Comparison of ENCODE assay signal across 8 mouse cellular contexts in the genomic region with DNA sequence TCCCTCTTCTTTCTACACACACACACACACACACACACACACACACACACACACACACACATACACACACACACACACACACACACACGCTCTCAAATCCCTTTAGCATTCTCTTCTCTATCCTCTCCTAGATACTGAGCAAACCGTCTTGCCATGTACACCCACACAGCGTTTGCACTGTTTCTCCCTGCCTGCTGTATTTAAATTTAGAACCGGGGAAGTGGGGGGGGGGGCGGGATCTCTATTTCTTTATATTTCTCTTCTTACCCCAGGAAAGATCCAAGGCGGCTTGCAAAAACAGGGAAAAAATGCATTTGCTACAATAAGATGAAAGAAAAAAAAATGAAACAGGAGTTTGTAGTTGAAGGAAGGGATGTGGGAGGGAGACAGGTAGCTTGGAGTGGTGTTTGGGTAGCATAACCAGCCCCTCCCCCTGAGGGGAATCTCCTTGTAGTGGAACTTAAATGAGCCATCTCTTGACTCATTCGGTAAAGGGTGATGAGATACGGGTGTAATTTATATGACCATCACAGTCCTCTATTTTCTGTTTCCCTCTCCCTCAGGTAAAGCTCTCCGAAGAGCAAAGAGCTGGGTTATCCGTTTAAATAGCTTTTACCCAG. TPM values are rescaled to one million over a fixed set of nuclear protein-coding genes. Genes with fewer than 3 reads are reported as not detected.
A peak's percentile ranks its signal among the peaks of the same experiment; 100 is the strongest.
DNase-seq lines count a peak whose midpoint lies in the region; ATAC-seq and TF ChIP-seq lines count a peak whose summit lies in the region.

No protein-coding gene starts in this region.

- H3K4me1 ChIP-seq in heart, postnatal 0 days (ENCODE audit: control insufficient read depth, insufficient read depth): peaks cover 5% of the 10 kb centered on the region; the same call in 1 of the 2 replicates
- peaks cover 28% of the 10 kb centered on the region for H3K4me1 ChIP-seq in forebrain, embryonic 13.5 days
- H3K4me1 ChIP-seq in liver, embryonic 15.5 days (replicated peaks): no peaks in the 10 kb centered on the region; the same call in 1 of the 2 replicates

- H3K27me3 ChIP-seq in heart, postnatal 0 days (ENCODE audit: control insufficient read depth, insufficient read depth, low read length): peaks cover 24% of the 10 kb centered on the region
- H3K27me3 ChIP-seq in forebrain, embryonic 13.5 days: no peaks in the 10 kb centered on the region
- H3K27me3 ChIP-seq in liver, embryonic 15.5 days: peaks cover 58% of the 10 kb centered on the region

- H3K4me3 ChIP-seq in heart, postnatal 0 days (ENCODE audit: low read depth, low read length): peak overlapping the region; percentile 64
- peak overlapping the region; percentile 88 for H3K4me3 ChIP-seq in forebrain, embryonic 13.5 days
- no peak overlapping the region for H3K4me3 ChIP-seq in liver, embryonic 15.5 days (replicated peaks)

- H3K9me3 ChIP-seq in heart, postnatal 0 days (replicated peaks; ENCODE audit: control insufficient read depth, low read length): no peaks in the 10 kb centered on the region
- H3K9me3 ChIP-seq in forebrain, embryonic 13.5 days (replicated peaks): no peaks in the 10 kb centered on the region
- H3K9me3 ChIP-seq in liver, embryonic 15.5 days (replicated peaks): no peaks in the 10 kb centered on the region

- no peak overlapping the region for H3K9ac ChIP-seq in heart, postnatal 0 days (replicated peaks; ENCODE audit: low read depth, low read length)
- peak overlapping the region; percentile 97 for H3K9ac ChIP-seq in forebrain, embryonic 13.5 days
- no peak overlapping the region for H3K9ac ChIP-seq in liver, embryonic 15.5 days

- no peak for TF ChIP-seq EP300 in heart, postnatal 0 days (IDR thresholded peaks at IDR 0.05; ENCODE audit: low read depth)

- ATAC-seq in heart, postnatal 0 days (ENCODE audit: insufficient read depth, low read depth): no peak
- peak; percentile 50 for ATAC-seq in forebrain, embryonic 13.5 days
- ATAC-seq in liver, embryonic 15.5 days (ENCODE audit: insufficient read depth): no peak
- ATAC-seq in megakaryocyte progenitor cell, adult 5-6 weeks (replicated peaks; ENCODE audit: poor library complexity): no peak

- H3K27ac ChIP-seq in heart, postnatal 0 days (ENCODE audit: low read depth): no peak overlapping the region
- H3K27ac ChIP-seq in forebrain, embryonic 13.5 days: peak overlapping the region; percentile 94
- H3K27ac ChIP-seq in liver, embryonic 15.5 days (replicated peaks): no peak overlapping the region

- H3K4me2 ChIP-seq in heart, postnatal 0 days (ENCODE audit: low read depth, low read length): peak overlapping the region; percentile 95
- H3K4me2 ChIP-seq in forebrain, embryonic 13.5 days: peak overlapping the region; percentile 69
- peak overlapping the region; percentile 66 for H3K4me2 ChIP-seq in liver, embryonic 15.5 days

- 16% methylated on average over 10 of the region's 10 CpGs for WGBS in heart, postnatal 0 days
- 8% methylated on average over 10 of the region's 10 CpGs for WGBS in forebrain, embryonic 13.5 days
- WGBS in liver, embryonic 15.5 days (ENCODE audit: insufficient replicate concordance): 13% methylated on average over 10 of the region's 10 CpGs

- no peak for TF ChIP-seq CTCF in heart, postnatal 0 days (IDR thresholded peaks at IDR 0.05; ENCODE audit: low read depth)

- no peak for DNase-seq in heart, postnatal 0 days (ENCODE audit: low spot score)
- no peak for DNase-seq in heart, postnatal 10 days
- DNase-seq in ZHBTc4 (ENCODE audit: low read depth, low spot score): peak; percentile 8
- peak; percentile 78 for DNase-seq in telencephalon, adult 2 months (ENCODE audit: low read depth, low spot score)
- DNase-seq in thymus, postnatal 0 days (ENCODE audit: low spot score): no peak

- intact Hi-C loops in heart, postnatal 10 days (cut with DNase I): loop anchor here (10.0 kb wide), 1 partner anchor 621 kb away; no protein-coding TSS in a partner anchor

- no peaks in the 10 kb centered on the region for H3K36me3 ChIP-seq in heart, postnatal 0 days (replicated peaks; ENCODE audit: control insufficient read depth, insufficient read depth, low read length)
- H3K36me3 ChIP-seq in forebrain, embryonic 13.5 days (ENCODE audit: poor library complexity, severe bottlenecking): no peaks in the 10 kb centered on the region
- H3K36me3 ChIP-seq in liver, embryonic 15.5 days (replicated peaks): no peaks in the 10 kb centered on the region

RNA-seq across cellular contexts. Expression of gene Fam171b, which starts 0.9 kb away (rescaled TPM):
- 0.19 and 0.50 TPM in 2 replicates for total RNA-seq in heart, postnatal 0 days (2014; rRNA removed; ENCODE audit: low replicate concordance)
- polyA plus RNA-seq in heart, postnatal 0 days (2015; fragmentation: Nextera tagmentation; extraction: Ambion mirVana): 0.55 and 0.67 TPM in 2 replicates
- 1 to 10 TPM; 1.9 TPM for total RNA-seq in heart, postnatal 10 days (2021)
- 47.2 and 55.0 TPM in 2 replicates for polyA plus RNA-seq in forebrain, embryonic 13.5 days (2015; fragmentation: Nextera tagmentation; extraction: Ambion mirVana)
- polyA plus RNA-seq in liver, embryonic 15.5 days (2015; fragmentation: Nextera tagmentation; extraction: Ambion mirVana): 0.25 and 0.44 TPM in 2 replicates
- not detected in 2 replicates for total RNA-seq in megakaryocyte progenitor cell, adult 5-6 weeks (2015)
- not detected in 2 replicates for total RNA-seq in megakaryocyte progenitor cell, adult 5-6 weeks (2017)
- 0.60 and 0.94 TPM in 2 replicates for polyA plus RNA-seq in thymus, postnatal 0 days (2015; fragmentation: Nextera tagmentation; extraction: Ambion mirVana)

Comparison
In these comparisons a context has a peak if more than half of its experiments do, and no peak if none do; other contexts are left out.
1. DNase-seq: peak in ZHBTc4 (single experiment) and telencephalon, adult 2 months (single experiment); none in heart, postnatal 0 days (single experiment), heart, postnatal 10 days (0 of 2) and thymus, postnatal 0 days (single experiment).
2. RNA of gene Fam171b, which starts 0.9 kb away (polyA plus RNA-seq): 47.2 to 55.0 TPM in forebrain, embryonic 13.5 days; 0.60 to 0.94 TPM in thymus, postnatal 0 days, 0.55 to 0.67 TPM in heart, postnatal 0 days and 0.25 to 0.44 TPM in liver, embryonic 15.5 days; every median in the first group is over 10 times any median in the second.
3. Peak in every context shown above with its lines, with median percentiles within 50 percentile points of each other: H3K4me2 ChIP-seq.